Mouse (Mus musculus) kidney, embryonic 16.5 days (tissue): ENCODE results near the gene Unc45a. TPM values are rescaled to one million over a fixed set of nuclear protein-coding genes. Genes with fewer than 3 reads are reported as not detected.

Experiments used
- ATAC-seq: fragments of 200-750 bp; cut with Nextera tagmentation; 2 replicates; pipeline ENCODE4 v1.8.0; 2017; ENCODE audit warnings: moderate TSS enrichment; ENCODE audit not compliant: low FRiP score, low TSS enrichment
- H3K27ac ChIP-seq: fragments of 300-500 bp; sonication (generic); 2 replicates; pipeline ENCODE4 v1.5.1; 2014; ENCODE audit warnings: low read length
- H3K27me3 ChIP-seq: fragments of 300-500 bp; sonication (generic); 2 replicates; pipeline ENCODE4 v1.6.1; 2014; ENCODE audit warnings: low read length, control low read depth, mixed read lengths; ENCODE audit not compliant: insufficient read depth
- H3K36me3 ChIP-seq: fragments of 300-500 bp; sonication (generic); 2 replicates; pipeline ENCODE4 v1.6.1; 2014; ENCODE audit warnings: low read length, control low read depth, mixed read lengths; ENCODE audit not compliant: insufficient read depth
- H3K4me1 ChIP-seq: fragments of 300-500 bp; sonication (generic); 2 replicates; pipeline ENCODE4 v1.6.1; 2014; ENCODE audit warnings: low read length, control low read depth, mixed read lengths; ENCODE audit not compliant: insufficient read depth
- H3K4me2 ChIP-seq: fragments of 300-500 bp; sonication (generic); replicated peaks from 2 replicates; pipeline ENCODE4 v1.6.1; 2014; ENCODE audit warnings: low read depth, low read length
- H3K4me3 ChIP-seq: fragments of 300-500 bp; sonication (generic); 2 replicates; pipeline ENCODE4 v1.5.1; 2014; ENCODE audit warnings: mild to moderate bottlenecking, low read length
- H3K9ac ChIP-seq: fragments of 300-500 bp; sonication (generic); replicated peaks from 2 replicates; pipeline ENCODE4 v1.6.1; 2014; ENCODE audit warnings: low read length
- H3K9me3 ChIP-seq: fragments of 300-500 bp; sonication (generic); 2 replicates; pipeline ENCODE4 v1.6.1; 2016; ENCODE audit warnings: low read length, control low read depth
- WGBS: fragments of 180-500 bp; shearing (Covaris S2); extraction: QIAGEN DNeasy Blood & Tissue Kit; methylation state at CpG from one replicate; pipeline ENCODE4 v1.1.7; 2014; 5-methylcytosine and 5-hydroxymethylcytosine counted together
- polyA plus RNA-seq: library from polyadenylated mRNA; unstranded; fragments of >200 nt; fragmentation: Nextera tagmentation; extraction: Ambion mirVana; gene quantifications from 2 replicates; pipeline ENCODE4 v1.2.1, GENCODE M21; 2015

The Unc45a gene
- polyA plus RNA-seq, 1 experiment from 2014 or later = 46.5 TPM

- Histone ChIP-seq H3K36me3 (0 out of 2 replicates have a peak, but pooled peaks cover 6% of the 10 kb centered on the region), H3K4me1 (peaks cover 10% of the 10 kb centered on the region), H3K4me2 (no peak overlapping the region), H3K9me3 (no peaks in the 10 kb centered on the region), H3K9ac (no peak overlapping the region), H3K4me3 (no peak overlapping the region), H3K27me3 (no peaks in the 10 kb centered on the region), H3K27ac (no peak overlapping the region)
- no peak for ATAC-seq
- 88% methylated on average over 3 of the region's 3 CpGs for WGBS
These were observed 33.9 kb upstream of the Unc45a start for GRCm38 (mm10) chr7:80374733-80375132.

- Histone ChIP-seq H3K4me2 (no peak overlapping the region), H3K36me3 (0 out of 2 replicates have a peak, but pooled peaks cover 3% of the 10 kb centered on the region), H3K9me3 (no peaks in the 10 kb centered on the region), H3K4me3 (no peak overlapping the region), H3K9ac (no peak overlapping the region), H3K27ac (no peak overlapping the region), H3K4me1 (peaks cover 15% of the 10 kb centered on the region), H3K27me3 (no peaks in the 10 kb centered on the region)
- ATAC-seq = no peak
- WGBS = 60% methylated on average over 3 of the region's 3 CpGs
These were observed 33.5 kb upstream of the Unc45a start for GRCm38 (mm10) chr7:80374280-80374679.

DNA sequence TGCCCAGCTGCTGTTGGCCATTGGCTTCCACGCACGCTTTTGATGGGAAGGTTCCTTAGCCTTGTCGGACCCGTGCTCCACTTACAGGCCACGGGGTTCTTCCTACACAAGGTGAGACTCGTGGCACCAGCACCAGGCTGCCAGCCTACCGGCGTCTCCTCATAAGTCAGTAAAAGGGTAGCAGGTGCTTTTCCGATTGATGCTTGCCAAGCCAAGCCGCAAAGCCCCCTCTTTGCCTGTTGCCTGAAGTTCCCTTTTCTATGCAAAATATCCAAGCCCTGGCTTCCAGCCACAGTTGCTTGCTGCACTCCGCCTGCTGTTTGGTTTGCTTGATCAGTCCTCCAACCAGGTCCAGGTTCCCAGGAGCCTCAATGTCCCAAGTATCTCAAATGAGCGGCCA, 33.0 kb upstream of the Unc45a start:
- Histone ChIP-seq H3K36me3 (0 out of 2 replicates have a peak, but pooled peaks cover 3% of the 10 kb centered on the region), H3K27ac (no peak overlapping the region), H3K27me3 (no peaks in the 10 kb centered on the region), H3K9me3 (no peaks in the 10 kb centered on the region), H3K9ac (no peak overlapping the region), H3K4me3 (no peak overlapping the region), H3K4me1 (peaks cover 19% of the 10 kb centered on the region), H3K4me2 (no peak overlapping the region)
- WGBS = 85% methylated on average over 12 of the region's 12 CpGs
- no peak for ATAC-seq

DNA sequence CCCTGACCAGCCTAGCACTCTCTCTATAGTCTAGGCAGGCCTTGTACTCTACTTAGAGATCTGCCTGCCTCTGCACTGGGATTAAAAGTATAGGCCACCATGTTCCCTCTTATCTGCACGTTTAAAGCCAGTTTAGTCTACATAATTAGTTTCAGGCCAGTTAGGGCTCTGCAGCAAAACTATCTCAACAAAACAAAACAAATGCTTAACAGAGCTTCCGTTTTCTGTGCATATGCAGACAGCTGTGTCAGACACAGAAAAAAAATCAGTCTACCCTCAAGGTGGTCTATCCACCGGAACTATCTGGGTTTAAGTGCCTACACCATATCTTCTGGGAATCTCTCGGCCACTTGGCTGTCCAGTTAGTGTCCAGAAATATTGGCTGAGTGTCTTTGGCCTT, 32.5 kb upstream of the Unc45a start:
- no peak overlapping the region for H3K27ac ChIP-seq
- ATAC-seq = no peak
- no peaks in the 10 kb centered on the region for H3K36me3 ChIP-seq
- H3K4me2 ChIP-seq = no peak overlapping the region
- 76% methylated on average over 4 of the region's 4 CpGs for WGBS
- no peaks in the 10 kb centered on the region for H3K9me3 ChIP-seq
- H3K9ac ChIP-seq = no peak overlapping the region
- H3K4me1 ChIP-seq = peaks cover 24% of the 10 kb centered on the region
- no peak overlapping the region for H3K4me3 ChIP-seq
- H3K27me3 ChIP-seq = no peaks in the 10 kb centered on the region

DNA sequence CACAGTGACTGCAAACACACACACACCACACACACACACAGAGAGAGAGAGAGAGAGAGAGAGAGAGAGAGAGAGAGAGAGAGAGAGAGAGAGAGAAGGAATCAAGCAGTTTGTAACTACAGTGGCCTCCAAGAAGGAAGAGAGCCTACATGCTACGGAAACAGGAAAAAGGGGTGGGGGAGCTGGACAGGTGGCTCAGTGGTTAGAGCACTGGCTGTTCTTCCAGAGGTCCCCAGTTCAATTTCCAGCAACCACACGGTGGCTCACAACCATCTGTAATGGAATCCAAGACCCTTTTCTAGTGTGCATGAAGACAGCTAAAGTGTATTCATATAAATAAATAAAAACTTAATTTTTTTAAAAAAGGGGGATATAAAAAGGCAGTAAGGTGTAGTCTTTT, 31.9 kb upstream of the Unc45a start:
- Histone ChIP-seq H3K9ac (no peak overlapping the region), H3K4me1 (peaks cover 26% of the 10 kb centered on the region), H3K36me3 (peaks cover 6% of the 10 kb centered on the region; the same call in 1 of the 2 replicates), H3K4me3 (no peak overlapping the region), H3K27ac (no peak overlapping the region), H3K27me3 (no peaks in the 10 kb centered on the region), H3K9me3 (no peaks in the 10 kb centered on the region), H3K4me2 (no peak overlapping the region)
- WGBS = 58% methylated on average over 2 of the region's 2 CpGs
- ATAC-seq = no peak

- no peak overlapping the region for H3K9ac ChIP-seq
- no peak overlapping the region for H3K4me2 ChIP-seq
- H3K4me3 ChIP-seq = no peak overlapping the region
- H3K9me3 ChIP-seq = no peaks in the 10 kb centered on the region
- ATAC-seq = no peak
- H3K27ac ChIP-seq = no peak overlapping the region
- peaks cover 9% of the 10 kb centered on the region; the same call in 1 of the 2 replicates for H3K36me3 ChIP-seq
- WGBS = 90% methylated on average over 3 of the region's 3 CpGs
- no peaks in the 10 kb centered on the region for H3K27me3 ChIP-seq
- H3K4me1 ChIP-seq = peaks cover 26% of the 10 kb centered on the region
These were observed 31.4 kb upstream of the Unc45a start for GRCm38 (mm10) chr7:80372166-80372565.

DNA sequence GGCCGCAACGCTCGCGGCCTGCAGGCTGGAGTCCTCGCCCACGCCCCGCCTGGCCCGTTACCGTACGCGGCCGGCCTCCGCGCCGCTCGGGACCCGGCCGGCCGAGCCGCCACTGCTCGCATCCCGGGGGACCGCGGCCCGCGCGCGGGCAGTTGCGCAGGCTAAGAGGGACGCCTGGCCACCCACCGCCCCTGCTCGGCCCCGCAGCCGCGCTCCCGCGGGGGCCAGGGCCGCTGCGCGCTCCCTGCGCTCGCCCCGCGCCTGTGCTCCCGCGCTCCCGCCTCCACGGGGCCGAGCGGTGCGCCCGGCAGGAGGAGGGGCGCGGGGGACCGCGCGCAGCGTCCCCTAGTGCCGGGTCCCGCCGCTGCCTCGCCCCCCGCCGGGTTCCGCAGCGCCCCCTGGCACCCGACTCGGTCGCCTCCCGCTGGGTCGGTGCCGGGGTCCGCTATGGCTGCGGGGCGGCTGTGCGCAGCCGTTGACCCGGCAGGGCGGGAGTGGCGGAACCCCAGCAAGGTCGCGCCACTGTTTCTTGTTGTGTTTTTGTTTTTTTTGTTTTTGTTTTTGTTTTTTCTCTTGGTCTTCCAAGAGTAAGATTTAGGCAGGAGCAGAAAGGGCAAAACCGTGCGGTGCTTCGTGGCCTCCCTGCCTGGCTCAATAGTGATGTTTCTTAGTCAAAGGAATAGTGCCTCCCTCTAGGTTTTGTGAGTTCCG, 30.4 kb upstream of the Unc45a start, which contains the start of gene Man2a2:
TSS of gene Man2a2 (minus strand) at position 335 of the 711 bp plus-strand sequence.
- H3K4me3 ChIP-seq = peak within 1 kb of the TSS; percentile 80
- ATAC-seq = peak; percentile 71
- peaks cover 26% of the 10 kb centered on the region for H3K4me1 ChIP-seq
- peaks cover 19% of the 10 kb centered on the region; the same call in 1 of the 2 replicates for H3K36me3 ChIP-seq
- no peaks in the 10 kb centered on the region for H3K9me3 ChIP-seq
- peak within 1 kb of the TSS; percentile 75 for H3K4me2 ChIP-seq
- no peaks in the 10 kb centered on the region for H3K27me3 ChIP-seq
- WGBS = under 1% methylated on average over 63 of the region's 86 CpGs
- peak within 1 kb of the TSS; percentile 87 for H3K27ac ChIP-seq
- peak within 1 kb of the TSS; percentile 87 for H3K9ac ChIP-seq

DNA sequence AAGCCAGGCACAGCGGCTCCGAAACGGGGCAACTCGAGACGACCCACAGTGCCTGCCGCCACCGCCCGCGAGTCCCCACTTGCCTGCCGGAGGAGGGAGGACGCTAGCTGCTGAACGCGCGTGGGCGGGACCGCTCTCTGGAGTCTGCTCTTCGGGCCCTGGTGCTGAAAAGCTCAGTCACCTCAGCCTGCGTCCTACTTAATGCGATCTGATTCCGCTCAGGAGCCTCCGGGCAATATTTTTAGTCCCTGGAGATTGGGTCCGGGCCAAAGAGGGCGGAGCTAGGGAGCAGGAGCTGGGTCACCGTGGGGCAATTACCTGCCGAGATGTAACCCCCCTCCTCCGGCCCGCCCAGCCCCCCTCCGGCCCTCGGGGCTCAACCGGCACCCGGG, 29.8 kb upstream of the Unc45a start:
- peak overlapping the region; percentile 87 for H3K9ac ChIP-seq
- peak overlapping the region; percentile 87 for H3K27ac ChIP-seq
- ATAC-seq = peak; percentile 47
- H3K9me3 ChIP-seq = no peaks in the 10 kb centered on the region
- peak overlapping the region; percentile 80 for H3K4me3 ChIP-seq
- H3K4me1 ChIP-seq = peaks cover 26% of the 10 kb centered on the region
- H3K27me3 ChIP-seq = no peaks in the 10 kb centered on the region
- peaks cover 24% of the 10 kb centered on the region; the same call in 1 of the 2 replicates for H3K36me3 ChIP-seq
- WGBS = 0% methylated on average over 31 of the region's 31 CpGs
- peak overlapping the region; percentile 75 for H3K4me2 ChIP-seq

DNA sequence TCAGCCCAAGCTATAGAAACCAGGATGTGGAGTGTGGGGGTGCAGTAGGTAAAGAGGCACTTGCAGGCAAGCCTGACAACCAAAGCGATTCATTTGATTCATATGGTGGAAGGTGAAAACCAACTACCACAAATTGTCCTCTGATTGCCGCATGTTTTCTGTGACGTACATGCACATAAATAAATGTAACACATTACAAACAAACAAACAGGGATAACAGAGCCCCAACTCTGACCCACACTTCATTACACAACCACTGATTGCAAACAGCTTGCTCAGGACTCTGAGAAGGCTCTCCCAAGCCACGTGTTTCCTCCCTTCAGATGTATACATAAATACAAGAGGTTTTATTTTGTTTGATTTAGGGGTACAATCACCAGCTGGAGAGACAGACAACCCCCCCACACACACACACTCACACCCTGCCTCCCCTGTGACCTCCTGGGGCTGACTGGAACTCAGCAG, 29.2 kb upstream of the Unc45a start:
- peaks cover 26% of the 10 kb centered on the region for H3K4me1 ChIP-seq
- peak; percentile 18; the same call in 1 of the 2 replicates for ATAC-seq
- H3K9ac ChIP-seq = peak overlapping the region; percentile 87
- peak overlapping the region; percentile 75 for H3K4me2 ChIP-seq
- peak overlapping the region; percentile 87 for H3K27ac ChIP-seq
- WGBS = 28% methylated on average over 4 of the region's 4 CpGs
- H3K36me3 ChIP-seq = peaks cover 25% of the 10 kb centered on the region; the same call in 1 of the 2 replicates
- H3K9me3 ChIP-seq = no peaks in the 10 kb centered on the region
- H3K27me3 ChIP-seq = no peaks in the 10 kb centered on the region
- H3K4me3 ChIP-seq = peak overlapping the region; percentile 80

- 55% methylated on average over 5 of the region's 5 CpGs for WGBS
- H3K4me1 ChIP-seq = peaks cover 26% of the 10 kb centered on the region
- no peaks in the 10 kb centered on the region for H3K27me3 ChIP-seq
- H3K27ac ChIP-seq = 0 out of 2 replicates have a peak overlapping the region, but pooled peaks have one; percentile 27
- H3K36me3 ChIP-seq = peaks cover 28% of the 10 kb centered on the region
- H3K9me3 ChIP-seq = no peaks in the 10 kb centered on the region
- H3K9ac ChIP-seq = no peak overlapping the region
- H3K4me3 ChIP-seq = peak overlapping the region; percentile 80; the same call in 1 of the 2 replicates
- no peak for ATAC-seq
- H3K4me2 ChIP-seq = peak overlapping the region; percentile 75
These were observed 28.7 kb upstream of the Unc45a start for GRCm38 (mm10) chr7:80369461-80369860.
